Mouse (Mus musculus) cerebellum, postnatal 14 days (tissue): ENCODE data around the gene Pfdn6.
"Not testable (repeated sequence)": the region's sequence is repeated elsewhere in the genome, so short reads cannot be mapped to it uniquely, and the experiment has no call there.

Source experiments
- DNase-seq, 2 experiments: peaks; one replicate each; pipeline ENCODE4 v3.0.0; 2021; ENCODE audit warnings: mixed read lengths in 2 of 2

Pfdn6 gene

DNA sequence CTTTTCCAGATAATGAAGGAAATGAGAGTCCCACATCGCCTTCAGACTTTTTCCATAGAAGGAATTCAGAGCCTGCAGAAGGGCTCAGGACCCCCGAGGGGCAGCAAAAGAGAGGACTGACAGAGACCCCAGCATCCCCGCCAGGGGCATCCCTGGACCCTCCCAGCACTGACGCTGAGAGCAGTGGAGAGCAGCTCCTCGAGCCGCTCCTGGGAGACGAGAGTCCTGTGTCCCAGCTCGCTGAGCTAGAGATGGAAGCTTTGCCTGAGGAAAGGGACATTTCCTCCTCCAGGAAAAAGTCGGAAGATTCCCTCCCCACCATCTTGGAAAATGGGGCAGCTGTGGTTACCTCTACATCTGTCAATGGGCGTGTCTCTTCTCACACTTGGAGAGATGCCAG lies 26.9 kb downstream of the Pfdn6 start:
- DNase-seq, result no peak

DNA sequence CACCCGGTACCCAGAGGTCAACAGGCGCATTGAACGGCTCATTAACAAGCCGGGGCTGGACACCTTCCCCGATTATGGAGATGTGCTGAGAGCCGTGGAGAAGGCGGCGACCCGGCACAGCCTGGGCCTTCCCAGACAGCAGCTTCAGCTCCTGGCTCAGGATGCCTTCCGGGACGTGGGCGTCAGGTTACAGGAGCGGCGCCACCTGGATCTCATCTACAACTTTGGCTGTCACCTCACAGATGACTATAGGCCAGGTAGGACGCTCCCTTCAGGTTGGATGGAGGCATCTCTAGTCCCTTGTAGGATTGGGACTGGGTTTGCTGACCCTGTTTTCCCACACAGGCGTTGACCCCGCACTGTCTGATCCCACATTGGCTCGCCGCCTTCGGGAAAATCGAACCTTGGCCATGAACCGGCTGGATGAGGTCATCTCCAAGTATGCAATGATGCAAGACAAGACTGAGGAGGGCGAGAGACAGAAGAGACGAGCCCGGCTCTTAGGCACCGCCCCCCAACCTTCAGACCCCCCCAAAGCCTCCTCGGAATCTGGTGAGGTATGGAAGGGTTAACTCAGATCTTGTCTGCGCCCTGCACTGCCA lies 28.2 kb downstream of the Pfdn6 start:
- DNase-seq, result no peak

DNA sequence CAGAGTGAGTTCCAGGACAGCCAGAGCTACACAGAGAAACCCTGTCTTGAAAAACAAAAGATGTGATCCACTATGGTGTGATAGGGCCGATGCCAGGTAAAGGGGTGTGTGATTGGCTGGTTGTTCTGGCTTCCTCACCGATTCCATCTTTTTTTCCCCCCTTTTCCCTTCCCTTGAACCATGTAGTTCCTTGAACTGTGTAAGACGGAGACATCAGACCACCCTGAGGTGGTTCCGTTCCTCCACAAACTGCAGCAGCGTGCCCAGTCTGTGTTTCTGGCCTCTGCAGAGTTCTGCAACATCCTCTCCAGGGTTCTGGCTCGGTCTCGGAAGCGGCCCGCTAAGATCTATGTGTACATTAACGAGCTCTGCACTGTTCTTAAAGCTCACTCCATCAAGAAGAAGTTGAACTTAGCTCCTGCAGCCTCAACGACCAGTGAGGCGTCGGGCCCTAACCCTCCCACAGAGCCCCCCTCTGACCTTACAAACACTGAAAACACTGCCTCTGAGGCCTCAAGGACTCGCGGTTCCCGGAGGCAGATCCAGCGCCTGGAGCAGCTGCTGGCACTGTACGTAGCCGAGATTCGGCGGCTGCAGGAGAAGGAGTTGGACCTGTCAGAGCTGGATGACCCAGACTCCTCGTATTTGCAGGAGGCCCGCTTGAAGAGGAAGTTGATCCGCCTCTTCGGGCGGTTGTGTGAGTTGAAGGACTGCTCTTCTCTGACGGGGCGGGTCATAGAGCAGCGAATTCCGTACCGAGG lies 28.9 kb downstream of the Pfdn6 start:
- no peak for DNase-seq

DNA sequence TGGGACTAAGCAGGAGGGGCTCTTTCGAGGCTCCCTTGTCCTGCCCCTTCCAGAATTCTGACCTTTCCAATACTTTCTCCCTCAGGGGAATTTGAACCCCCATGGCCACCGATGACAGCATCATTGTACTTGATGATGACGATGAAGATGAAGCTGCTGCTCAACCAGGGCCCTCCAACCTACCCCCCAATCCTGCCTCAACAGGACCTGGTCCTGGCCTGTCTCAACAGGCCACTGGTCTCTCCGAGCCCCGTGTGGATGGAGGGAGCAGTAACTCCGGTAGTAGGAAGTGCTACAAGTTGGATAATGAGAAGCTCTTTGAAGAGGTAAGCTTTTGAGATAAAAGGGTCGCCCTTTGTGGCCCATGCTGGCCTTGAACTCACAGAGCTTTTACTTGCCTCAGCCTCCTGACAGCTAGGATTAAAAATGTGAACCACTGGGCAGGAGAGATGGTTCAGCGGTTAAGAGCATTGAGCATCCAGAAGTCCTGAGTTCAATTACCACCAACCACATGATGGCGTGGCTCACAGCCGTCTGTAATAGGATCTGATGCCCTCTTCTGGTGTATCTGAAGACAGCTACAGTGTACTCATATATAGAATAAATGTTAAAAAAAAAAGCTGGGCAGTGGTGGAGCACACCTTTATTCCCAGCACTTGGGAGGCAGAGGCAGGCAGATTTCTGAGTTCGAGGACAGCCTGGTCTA lies 29.6 kb downstream of the Pfdn6 start:
- no peak for DNase-seq

DNA sequence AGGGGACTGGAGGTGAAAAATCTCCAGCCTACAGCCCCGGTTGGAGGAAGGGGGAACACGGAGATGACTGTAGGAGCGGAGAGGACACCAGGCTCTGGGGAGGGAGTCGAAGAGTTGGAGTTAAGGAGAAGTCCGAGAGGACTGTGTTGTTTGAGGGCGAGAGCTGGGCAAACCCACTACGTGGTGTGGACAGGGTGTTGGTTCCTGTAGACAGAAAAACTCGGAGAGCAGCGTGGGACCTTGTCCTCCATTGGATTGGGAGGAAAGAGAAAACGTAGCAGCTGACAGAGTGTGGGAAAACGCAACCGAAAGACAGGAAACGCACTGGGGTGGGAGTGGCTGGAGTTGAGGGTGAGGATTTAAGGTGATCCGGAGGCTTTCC lies 30.3 kb downstream of the Pfdn6 start:
- no peak for DNase-seq

DNA sequence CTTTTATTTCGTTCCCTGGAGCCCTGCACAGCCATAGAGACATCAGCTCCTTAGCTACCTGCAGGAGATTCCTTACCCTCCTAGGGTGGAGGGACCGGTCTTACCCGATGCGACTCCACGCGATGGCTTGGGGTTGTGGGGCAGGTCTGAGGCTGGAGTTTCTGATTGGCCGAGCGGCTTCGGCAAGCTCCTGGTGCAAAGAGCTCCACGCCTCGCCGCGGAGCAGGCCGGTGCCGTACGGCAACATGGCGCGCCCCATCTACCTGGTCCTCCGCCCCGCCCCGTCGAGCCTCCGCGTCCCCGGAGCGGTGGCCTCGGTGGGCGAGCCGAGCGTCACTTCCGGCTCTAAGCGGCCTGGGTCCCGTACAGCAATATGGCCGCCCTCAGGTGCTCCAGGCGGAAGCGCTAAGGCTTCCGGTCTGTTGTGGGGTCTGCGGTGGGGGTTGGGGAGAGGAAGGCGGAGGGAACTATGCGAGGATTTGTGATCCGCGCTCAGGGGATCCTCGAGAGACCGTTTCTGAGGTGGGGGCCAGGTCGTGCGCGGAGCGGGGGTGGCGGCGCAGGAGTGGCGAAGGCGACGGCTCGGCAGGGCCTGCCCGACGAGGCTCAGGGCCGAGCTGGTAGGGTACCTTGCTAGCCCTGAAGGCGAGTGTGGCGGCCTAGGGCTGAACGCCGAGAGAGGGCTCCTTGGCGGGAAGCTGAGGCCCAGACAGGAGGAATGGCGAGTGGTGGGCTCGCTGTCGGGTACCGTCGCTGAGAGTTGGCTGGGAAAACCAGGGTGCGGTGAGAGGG lies 30.9 kb downstream of the Pfdn6 start, which contains the start of gene Daxx:
Gene Daxx, plus strand, starts transcription at position 338 of the 792 bp plus-strand sequence.
- peak; percentile 98 to 99 for DNase-seq

DNA sequence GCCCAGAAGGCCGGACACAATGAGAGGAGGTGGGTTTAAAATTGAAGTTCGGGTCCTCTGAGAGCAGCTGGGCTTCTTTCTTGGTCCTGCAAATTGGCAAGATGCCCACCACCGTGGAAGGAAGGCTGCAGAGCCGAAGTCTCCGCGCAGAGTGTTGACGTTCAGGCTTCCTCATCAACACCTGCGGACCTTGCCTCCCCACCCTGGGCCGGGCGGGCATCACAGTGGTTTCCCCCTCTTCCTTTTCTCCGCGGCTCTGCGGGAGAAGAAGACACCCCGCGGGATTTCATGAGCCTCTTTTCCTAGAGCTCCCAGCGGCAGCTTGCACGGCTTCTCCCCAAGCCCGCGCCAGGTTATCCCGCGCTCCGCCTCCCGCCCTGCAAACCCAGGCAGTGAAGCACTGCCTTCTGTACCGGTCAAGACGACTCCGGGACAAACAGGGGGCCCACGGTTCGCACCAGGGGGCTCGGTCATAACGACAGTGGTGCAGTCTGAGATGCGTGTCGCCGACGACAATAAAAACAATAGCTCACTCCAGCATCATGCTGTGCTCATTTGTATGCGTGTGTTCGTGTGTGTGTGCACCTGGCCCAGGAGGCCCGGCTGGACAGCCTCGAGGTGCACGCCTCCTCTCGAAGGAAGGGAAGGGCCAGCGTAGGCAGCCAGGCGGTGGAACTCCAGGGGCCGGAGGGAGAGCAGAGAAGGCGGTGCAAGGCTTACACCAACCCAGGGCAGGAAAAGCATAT lies 31.6 kb downstream of the Pfdn6 start:
- peak; percentile 75 to 84 for DNase-seq

DNA sequence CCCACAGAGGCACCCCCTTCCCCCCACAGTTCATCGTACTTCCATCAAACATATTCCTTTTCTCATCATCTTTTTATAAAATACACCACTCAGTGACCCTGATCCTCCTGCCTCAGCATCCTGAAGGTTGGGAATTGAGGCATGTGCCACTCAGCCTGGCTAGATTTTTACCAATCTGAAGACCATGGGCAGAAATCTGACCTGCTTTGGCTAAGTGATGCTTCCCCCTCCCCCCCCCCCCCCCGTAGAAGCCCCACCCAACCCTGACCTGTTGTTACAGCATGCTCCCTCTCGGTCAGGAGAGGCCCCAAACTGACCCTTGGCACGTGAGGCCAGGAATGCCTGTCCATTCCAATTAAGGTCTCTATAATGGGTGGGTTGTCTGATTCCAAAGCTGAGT lies 35.3 kb downstream of the Pfdn6 start, which contains the start of gene Platr17:
Gene Platr17, plus strand, starts transcription at position 301 of the 400 bp plus-strand sequence.
- DNase-seq, result not testable (repeated sequence)

DNA sequence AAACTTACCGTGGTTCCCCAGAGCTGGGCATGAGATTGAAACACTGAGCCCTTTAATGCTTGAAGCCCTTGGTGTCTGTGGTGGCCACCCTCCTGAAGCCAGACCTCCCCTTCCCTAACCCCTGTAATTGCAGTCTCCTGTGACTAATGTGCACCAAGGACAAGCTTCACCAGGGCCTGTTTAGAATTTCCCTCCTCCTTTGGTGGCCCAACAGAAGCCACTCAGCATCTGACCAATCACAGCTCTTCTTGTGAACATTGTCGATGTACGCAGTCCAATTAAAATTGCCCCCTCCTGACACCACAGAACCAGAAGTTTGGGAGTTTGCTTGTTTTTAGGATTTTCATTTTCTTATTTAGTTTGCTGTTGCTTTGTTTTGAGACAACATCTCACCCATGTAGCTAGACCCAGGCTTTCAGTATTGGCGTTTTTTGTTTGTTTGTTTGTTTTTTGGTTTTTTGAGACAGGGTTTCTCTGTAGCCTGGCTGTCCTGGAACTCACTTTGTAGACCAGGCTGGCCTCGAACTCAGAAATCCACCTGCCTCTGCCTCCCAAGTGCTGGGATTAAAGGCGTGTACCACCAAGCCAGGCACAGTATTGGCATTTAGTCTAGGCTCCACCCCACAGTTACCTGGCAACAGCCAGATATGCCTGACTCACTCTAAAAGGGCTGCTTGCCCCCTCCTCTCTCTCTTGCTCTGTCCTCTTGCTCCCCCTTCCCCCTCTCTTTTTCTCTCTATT lies 36.1 kb downstream of the Pfdn6 start:
- not testable (repeated sequence) for DNase-seq

DNA sequence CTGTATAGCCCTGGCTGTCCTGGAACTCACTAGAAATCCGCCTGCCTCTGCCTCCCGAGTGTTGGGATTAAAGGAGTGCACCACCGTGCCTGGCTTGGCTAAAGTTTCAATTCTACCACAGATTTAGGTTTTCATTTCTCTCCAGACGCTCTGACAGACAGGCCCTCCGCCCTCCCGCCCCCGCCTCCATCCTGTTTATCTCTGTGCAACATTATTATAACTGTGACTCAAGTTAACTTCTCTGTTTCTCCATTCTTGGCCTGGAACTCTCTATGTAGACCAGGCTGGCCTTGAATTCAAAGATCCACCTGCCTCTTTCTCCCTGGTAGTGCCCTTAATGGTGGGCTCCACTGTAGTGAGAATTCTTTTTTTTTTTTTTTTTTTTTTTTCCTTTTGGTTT lies 37.7 kb downstream of the Pfdn6 start:
- no peak for DNase-seq

DNA sequence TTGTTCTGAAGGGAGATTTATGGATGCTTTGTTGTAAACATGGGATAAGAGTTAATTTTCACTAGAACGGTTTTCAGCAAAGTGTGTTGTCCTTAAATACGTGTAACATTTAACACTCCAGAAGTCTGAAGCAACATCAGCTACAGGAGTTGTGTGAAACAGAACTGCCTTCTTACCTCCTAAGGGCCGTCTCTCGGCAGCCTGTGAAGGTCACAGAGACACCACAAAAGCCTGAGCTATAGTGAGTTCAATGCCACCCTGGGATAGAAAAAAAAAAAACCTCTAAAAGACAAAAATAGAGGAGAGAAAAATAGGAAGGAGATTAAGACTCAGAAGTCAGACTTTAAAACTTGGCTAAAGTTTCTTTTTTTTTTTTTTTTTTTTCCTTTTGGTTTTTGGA lies 38.1 kb downstream of the Pfdn6 start:
- DNase-seq, result no peak

DNA sequence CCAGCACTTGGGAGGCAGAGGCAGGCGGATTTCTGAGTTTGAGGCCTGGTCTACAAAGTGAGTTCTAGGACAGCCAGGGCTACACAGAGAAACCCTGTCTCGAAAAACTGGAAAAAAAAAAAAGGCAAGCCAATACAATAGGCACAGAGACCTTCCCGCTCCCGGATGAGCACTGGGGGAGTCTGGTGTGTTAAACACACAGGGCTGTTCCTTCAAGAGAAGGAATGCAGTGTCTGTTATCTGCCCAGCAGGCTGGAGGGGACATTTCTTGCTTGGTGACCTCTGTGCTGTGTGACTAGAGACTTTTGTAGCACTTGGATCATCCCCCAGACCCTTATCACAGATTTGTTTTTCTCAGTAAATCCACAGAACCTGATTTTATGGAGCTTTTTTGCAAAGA lies 38.5 kb downstream of the Pfdn6 start:
- DNase-seq, result no peak

DNA sequence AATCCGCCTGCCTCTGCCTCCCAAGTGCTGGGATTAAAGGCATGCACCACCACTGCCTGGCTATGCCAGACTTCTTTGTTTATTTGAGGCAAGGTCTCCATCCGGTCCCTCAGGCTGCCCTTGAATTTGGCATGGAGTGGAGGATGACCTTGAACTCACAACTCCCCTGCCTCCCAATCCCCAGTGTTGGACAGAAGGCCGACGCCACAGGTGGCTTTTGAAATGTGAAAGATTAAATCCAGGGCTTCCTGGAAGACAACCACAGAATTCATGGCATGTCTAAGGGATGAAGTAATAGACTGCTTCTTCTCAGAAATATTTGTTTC lies 39.2 kb downstream of the Pfdn6 start:
- no peak for DNase-seq

DNA sequence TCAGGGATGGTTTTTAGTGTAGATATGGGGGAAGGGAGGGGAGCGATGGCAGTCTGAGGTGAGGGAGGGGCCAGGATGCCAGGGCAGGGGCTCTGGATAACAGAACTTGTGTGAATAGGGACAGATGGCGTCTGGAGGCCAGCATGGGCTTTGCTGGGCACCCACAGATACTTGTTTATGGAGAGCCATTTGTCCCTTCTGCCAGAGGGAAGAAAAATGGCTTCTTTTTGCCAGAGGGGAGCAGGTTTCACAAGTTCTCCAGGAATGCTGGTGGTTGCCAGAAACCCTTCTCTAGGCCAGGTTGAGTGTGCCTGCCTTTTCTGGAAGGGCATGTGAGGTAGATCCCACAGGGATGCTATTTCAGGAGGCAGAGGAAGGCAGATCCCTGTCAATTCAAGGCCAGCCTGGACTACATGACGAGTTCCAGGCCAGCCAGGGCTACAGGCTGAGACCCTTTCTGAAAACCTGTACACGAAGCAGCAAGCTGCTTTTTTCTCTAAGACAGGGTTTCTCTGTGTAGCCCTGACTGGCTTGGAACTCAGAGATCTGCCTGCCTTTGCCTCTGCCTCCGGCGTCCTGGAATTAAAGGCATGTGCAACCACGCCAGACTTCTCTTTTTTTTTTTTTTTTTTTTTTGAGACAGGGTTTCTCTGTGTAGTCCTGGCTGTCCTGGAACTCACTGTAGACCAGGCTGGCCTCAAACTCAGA lies 39.7 kb downstream of the Pfdn6 start:
- DNase-seq, result peak in 1 of 2 experiments; percentile 64

DNA sequence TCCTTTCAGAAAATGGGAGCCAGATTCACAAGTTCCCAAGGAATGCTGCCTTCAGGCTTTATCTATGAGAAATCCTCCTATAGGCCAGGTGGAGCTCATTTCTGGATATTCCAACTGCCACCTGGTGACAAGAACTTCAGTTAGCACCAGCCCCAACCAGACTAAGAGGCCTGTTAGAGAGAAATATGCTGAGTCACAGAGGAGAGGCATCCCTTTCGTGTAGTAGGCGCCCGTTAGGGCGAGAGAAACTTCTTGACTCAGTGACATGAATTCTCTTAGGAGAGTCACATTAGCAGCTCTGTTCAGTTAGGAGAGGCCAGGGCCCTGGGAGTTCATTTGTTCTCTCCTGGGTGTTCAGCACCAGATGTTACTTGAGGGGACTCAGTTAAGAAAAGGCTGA lies 40.5 kb downstream of the Pfdn6 start:
- peak in 1 of 2 experiments; percentile 26 for DNase-seq

DNA sequence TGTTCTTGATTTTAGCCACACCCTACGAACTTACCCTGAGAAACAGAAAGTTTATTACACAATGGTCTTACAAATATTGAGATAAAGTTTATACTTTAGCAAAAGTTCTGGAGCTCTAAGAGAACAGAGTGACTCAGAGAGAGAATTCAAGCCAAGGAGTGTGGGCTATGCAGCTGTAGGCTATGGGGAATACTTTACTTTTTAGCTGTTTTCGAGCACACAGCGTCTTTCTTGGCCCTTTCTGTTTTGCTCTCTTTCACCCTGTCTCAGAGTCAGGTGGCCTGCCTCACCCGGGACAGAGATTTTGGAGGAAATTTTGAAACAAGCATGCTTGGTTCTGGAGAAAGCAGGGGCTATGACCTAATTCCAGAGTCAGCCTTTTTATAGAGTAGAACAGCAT lies 42.0 kb downstream of the Pfdn6 start:
- DNase-seq, result not testable (repeated sequence)

DNA sequence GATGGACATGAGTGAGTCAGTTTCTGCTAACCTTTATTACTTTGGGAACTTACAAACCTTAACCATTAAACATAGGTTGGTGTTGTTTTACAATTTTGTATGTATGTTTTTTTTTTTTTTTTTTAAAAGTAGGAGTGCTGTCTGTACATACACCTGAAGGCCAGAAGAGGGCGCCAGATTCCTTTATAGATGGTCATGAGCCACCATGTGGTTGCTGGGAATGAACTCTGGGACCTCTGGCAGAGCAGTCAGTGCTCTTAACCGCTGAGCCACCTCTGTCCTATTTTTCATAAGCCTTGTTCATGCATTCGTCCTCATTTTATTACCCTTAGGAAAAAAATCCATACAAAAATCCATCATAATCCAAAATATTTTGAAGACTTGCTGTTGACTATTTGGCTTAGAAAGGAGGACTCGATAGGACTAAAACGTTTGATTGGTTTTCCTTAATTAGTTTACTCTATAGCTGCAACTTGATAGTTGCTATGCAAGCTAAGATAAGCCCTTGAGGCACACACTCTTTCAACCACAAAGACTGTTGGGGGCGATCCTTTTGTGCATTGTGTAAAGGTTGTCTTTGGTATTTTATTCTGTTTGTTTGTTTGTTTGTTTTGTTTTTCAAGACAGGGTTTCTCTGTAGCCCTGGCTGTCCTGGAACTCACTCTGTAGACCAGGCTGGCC lies 42.9 kb downstream of the Pfdn6 start:
- peak; percentile 36 to 62 for DNase-seq

DNA sequence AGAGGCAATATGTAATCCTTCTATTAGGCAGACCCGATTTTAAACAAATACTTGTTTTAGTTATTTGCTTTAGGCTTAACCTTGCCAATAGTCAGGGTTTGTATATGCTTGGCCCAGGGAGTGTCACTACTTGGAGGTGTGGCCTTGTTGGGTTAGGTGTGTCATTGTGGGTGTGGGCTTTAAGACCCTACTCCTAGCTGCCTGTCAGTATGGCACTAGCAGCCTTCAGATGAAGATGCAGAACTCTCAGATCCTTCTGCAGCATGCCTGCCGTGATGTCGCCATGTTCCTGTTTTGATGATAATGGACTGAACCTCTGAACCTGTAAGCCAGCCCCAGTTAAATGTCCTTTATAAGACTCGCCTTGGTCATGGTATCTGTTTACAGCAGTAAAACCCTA lies 47.1 kb downstream of the Pfdn6 start:
- not testable (repeated sequence) for DNase-seq

DNA sequence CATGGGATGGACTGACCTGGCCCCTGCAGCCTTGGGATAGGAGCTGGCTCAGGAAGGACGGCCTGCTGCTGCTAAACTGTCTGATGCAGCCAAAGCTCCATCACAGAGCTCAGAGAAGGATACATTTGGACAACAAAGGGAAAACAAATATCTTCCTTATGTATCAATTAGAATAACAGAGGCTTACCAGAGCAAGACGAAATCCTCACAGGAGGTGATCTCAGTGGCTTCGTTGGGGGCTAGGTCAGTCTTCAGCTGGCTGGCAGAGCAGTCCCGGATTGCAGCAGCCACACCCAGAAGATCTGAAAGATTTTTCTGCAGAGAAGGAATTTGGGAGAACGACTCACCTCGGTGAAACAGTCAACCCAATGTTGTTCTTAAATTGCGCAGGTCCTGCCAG lies 47.7 kb downstream of the Pfdn6 start:
- no peak for DNase-seq

DNA sequence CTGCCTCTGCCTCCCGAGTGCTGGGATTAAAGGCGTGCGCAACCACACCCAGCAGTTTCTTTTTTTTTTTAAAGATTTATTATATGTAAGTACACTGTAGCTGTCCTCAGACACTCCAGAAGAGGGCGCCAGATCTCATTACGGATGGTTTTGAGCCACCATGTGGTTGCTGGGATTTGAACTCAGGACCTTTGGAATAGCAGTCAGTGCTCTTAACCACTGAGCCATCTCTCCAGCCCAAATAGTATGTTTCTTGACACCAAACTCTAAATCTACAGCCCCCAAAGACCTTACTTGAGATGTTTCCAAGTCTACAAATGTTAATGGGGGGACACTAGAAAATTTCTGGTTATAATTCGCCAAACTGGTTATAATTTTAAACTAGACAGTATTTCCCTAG lies 48.3 kb downstream of the Pfdn6 start:
- not testable (repeated sequence) for DNase-seq
